Mouse (Mus musculus): Measurements from ENCODE around the gene 0610012G03Rik. TPM values are rescaled to one million over a fixed set of nuclear protein-coding genes. Genes with fewer than 3 reads are reported as not detected.

Gene 0610012G03Rik
- 12.1 TPM for polyA plus RNA-seq (2015; fragmentation: Illumina TruSeq; extraction: RNeasy Lipid Tissue Mini Kit (QIAGEN cat#74804); ENCODE audit: insufficient read depth, low replicate concordance)

DNA sequence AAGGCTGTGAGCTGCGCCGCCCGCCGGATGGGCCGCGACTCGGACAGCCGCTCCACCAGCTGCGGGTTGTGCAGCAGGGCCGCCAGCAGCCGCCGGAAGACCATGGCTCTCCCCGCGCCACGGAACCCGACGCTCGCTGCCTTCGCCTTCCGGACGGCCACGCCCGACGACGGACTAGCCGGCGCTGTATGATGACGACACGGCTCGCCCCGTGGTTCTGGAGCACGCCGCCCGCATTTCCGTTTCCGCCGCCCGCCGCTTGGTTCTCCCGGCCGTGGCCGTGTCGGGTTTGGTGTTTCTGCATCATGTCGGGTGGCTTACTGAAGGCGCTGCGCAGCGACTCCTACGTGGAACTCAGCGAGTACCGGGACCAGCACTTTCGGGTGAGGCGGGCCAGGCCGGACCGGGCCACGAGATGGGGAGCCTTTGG, at the start of gene 0610012G03Rik, which contains the start of gene Ncbp2:
TSS of gene 0610012G03Rik (minus strand) at position 150 of the 430 bp plus-strand sequence.
TSS of gene Ncbp2 (plus strand) at position 169 of the 430 bp plus-strand sequence.

DNA sequence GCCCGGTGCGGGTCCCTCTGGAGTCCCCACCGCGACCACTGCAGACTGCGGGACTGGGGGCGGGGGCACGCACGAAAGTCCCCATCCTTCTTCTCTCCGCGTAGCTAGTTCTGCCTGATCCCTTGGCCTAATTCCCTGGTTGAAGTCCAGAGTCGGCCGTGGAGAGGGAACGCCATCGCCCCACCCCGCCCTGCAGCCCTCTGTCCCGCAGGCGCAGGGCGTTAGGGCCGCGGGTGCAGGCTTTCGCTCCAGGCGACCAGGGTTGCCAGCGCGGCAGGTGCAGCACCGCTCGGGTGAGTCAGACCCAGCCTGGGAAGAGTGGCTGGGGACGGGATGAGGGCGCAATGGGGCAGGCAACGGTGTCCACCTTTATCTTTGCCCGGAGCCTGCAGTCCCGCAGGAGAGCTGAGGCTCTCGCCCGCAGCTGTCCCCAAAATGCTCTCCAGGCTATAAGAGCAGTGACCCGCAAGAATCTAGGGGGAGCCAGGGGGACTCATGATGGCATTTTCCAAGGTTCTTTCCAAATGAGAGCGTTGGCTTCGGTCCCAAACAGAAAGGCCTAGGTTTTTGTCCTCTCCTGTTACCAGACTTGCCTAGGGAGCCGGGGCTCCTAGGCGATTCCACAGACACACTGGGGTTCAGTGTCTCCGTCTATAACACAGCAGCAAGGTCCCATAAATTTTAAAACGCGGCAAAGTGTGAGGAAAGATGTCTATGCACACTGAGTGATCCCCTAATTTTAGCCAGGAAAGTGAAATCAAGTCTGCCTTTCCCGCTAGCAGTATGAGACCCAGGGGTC, 14.3 kb downstream of the 0610012G03Rik start, which contains the start of gene Pigz:
TSS of gene Pigz (plus strand) at position 101 of the 799 bp plus-strand sequence.

Other genes with a start within 250 kb of the 0610012G03Rik start
- 0.06 TPM for gene Meltf, start 69.7 kb downstream of the 0610012G03Rik start, polyA plus RNA-seq (2015; fragmentation: Illumina TruSeq; extraction: RNeasy Lipid Tissue Mini Kit (QIAGEN cat#74804); ENCODE audit: insufficient read depth, low replicate concordance)
- gene Pigz, start 14.6 kb downstream of the 0610012G03Rik start, polyA plus RNA-seq (2015; fragmentation: Illumina TruSeq; extraction: RNeasy Lipid Tissue Mini Kit (QIAGEN cat#74804); ENCODE audit: insufficient read depth, low replicate concordance), result 1.4 TPM
- gene Ncbp2, start within 50 bp of the 0610012G03Rik start, polyA plus RNA-seq (2015; fragmentation: Illumina TruSeq; extraction: RNeasy Lipid Tissue Mini Kit (QIAGEN cat#74804); ENCODE audit: insufficient read depth, low replicate concordance), result 54.5 TPM
- 30.1 TPM for gene Senp5, start 54.8 kb upstream of the 0610012G03Rik start, polyA plus RNA-seq (2015; fragmentation: Illumina TruSeq; extraction: RNeasy Lipid Tissue Mini Kit (QIAGEN cat#74804); ENCODE audit: insufficient read depth, low replicate concordance)
- gene Pak2, start 130.8 kb upstream of the 0610012G03Rik start, polyA plus RNA-seq (2015; fragmentation: Illumina TruSeq; extraction: RNeasy Lipid Tissue Mini Kit (QIAGEN cat#74804); ENCODE audit: insufficient read depth, low replicate concordance), result 109 TPM
- gene Pigx, start 151.2 kb upstream of the 0610012G03Rik start, polyA plus RNA-seq (2015; fragmentation: Illumina TruSeq; extraction: RNeasy Lipid Tissue Mini Kit (QIAGEN cat#74804); ENCODE audit: insufficient read depth, low replicate concordance), result 59.4 TPM
- 11.7 TPM for gene Cep19, start 151.3 kb upstream of the 0610012G03Rik start, polyA plus RNA-seq (2015; fragmentation: Illumina TruSeq; extraction: RNeasy Lipid Tissue Mini Kit (QIAGEN cat#74804); ENCODE audit: insufficient read depth, low replicate concordance)
- 72.5 TPM for gene Nrros, start 217.1 kb upstream of the 0610012G03Rik start, polyA plus RNA-seq (2015; fragmentation: Illumina TruSeq; extraction: RNeasy Lipid Tissue Mini Kit (QIAGEN cat#74804); ENCODE audit: insufficient read depth, low replicate concordance)
- 10.9 TPM for gene Bex6, start 231.3 kb upstream of the 0610012G03Rik start, polyA plus RNA-seq (2015; fragmentation: Illumina TruSeq; extraction: RNeasy Lipid Tissue Mini Kit (QIAGEN cat#74804); ENCODE audit: insufficient read depth, low replicate concordance)

All from spleen, adult 10 weeks (tissue).